Mouse (Mus musculus) bone marrow macrophage, adult 2 months (primary cell): Measurements from ENCODE around the gene Zdhhc20. TPM values are rescaled to one million over a fixed set of nuclear protein-coding genes. Genes with fewer than 3 reads are reported as not detected.
"Not testable (repeated sequence)": the region's sequence is repeated elsewhere in the genome, so short reads cannot be mapped to it uniquely, and the experiment has no call there.

Source experiments
- H3K27ac ChIP-seq: 2 replicates; pipeline ENCODE4 v1.5.1; 2012; ENCODE audit warnings: low read depth, low read length; ENCODE audit not compliant: insufficient read depth
- H3K4me1 ChIP-seq: 2 replicates; pipeline ENCODE4 v1.6.1; 2012; ENCODE audit warnings: low read length; ENCODE audit not compliant: control insufficient read depth, insufficient read depth
- H3K4me3 ChIP-seq: 2 replicates; pipeline ENCODE4 v1.5.1; 2012; ENCODE audit warnings: mild to moderate bottlenecking, low read length, moderate library complexity; ENCODE audit not compliant: insufficient read depth
- CTCF ChIP-seq: IDR thresholded peaks from 2 replicates; pipeline ENCODE4 v1.5.1; 2012; ENCODE audit warnings: low read depth, mild to moderate bottlenecking, low read length, moderate library complexity
- POLR2A ChIP-seq: IDR thresholded peaks from 2 replicates; pipeline ENCODE4 v1.6.1; 2012; ENCODE audit warnings: mild to moderate bottlenecking, low read depth, low read length, borderline replicate concordance
- polyA plus RNA-seq: library from polyadenylated mRNA; stranded (reverse); fragments of >200 nt; gene quantifications from 2 replicates; pipeline ENCODE4 v1.2.4, GENCODE M21; 2012; ENCODE audit not compliant: missing spikeins, insufficient read depth, insufficient read length

The Zdhhc20 gene
- polyA plus RNA-seq, 1 experiment = 58.7 TPM

DNA sequence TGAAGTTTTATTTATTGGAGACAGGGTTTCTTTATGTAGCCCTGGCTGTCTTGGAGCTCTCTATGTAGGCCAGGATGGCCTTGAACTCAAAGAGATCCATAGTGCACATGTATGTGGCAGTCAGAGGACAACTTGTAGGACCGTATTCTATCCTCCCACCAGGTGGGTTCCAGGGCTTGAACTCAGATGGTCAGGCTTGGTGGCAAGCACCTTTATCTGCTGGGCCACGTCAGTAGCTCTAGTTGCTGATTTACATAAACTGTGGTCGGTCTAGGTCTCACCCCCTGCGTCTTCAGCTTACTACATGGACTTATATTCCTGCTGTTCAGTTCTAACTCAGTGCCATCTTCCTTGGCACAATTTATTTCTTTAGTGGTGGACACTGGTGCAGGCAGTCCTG is 21.2 kb upstream of the Zdhhc20 start:
- peaks cover 20% of the 10 kb centered on the region for H3K4me1 ChIP-seq
- TF ChIP-seq POLR2A (no peak), CTCF (no peak)
- H3K27ac ChIP-seq = no peak overlapping the region
- no peak overlapping the region for H3K4me3 ChIP-seq

DNA sequence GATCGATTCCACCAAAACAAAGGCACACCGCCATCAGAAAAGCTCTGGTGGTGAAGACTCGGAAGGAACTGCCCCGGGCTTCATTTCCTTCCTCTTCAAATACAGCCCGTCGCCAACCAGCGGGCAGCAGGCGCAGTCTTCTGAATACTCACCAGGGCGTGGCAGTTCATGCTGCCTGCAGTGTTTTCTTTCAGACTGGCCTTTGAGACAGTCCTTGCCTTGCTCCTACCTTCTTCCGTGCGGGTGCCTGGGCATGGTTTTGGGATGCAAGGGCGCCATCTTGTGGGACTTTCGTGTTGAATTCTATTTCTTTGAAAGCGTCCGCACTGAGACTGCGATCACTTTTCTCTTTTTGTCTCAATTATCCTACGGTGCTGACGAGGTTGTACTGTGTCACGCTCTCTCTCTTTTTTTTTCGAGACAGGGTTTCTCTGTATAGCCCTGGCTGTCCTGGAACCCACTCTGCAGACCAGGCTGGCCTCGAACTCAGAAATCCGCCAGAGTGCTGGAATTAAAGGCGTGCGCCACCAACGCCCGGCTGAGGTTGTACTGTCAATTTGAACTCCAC is 20.5 kb upstream of the Zdhhc20 start:
- H3K4me1 ChIP-seq = peaks cover 20% of the 10 kb centered on the region
- H3K4me3 ChIP-seq = peak overlapping the region; percentile 40
- H3K27ac ChIP-seq = peak overlapping the region; percentile 77
- no peak for TF ChIP-seq POLR2A
- TF ChIP-seq CTCF = peak; percentile 70

DNA sequence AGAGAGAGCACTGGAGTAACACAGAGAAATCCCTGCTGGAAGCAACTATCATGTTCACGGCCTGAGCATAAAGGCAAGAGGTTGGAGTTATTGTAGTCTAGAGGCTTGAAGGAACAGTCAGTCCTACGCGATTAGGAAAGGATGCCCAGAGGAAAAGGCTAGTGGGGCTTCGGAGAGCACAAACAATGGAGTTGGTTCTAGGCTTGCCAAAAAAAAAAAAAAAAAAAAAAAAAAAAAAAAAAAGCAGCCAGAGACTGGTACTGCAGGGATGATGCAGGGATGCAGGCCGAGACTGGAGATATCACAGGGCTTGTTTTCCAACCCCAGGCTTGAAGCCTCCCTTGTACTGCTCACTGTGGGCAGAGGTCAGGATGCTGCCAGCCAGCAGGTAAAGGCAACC is 19.2 kb upstream of the Zdhhc20 start:
- Histone ChIP-seq H3K4me3 (no peak overlapping the region), H3K27ac (no peak overlapping the region), H3K4me1 (peaks cover 20% of the 10 kb centered on the region)
- TF ChIP-seq CTCF = no peak
- TF ChIP-seq POLR2A = no peak

DNA sequence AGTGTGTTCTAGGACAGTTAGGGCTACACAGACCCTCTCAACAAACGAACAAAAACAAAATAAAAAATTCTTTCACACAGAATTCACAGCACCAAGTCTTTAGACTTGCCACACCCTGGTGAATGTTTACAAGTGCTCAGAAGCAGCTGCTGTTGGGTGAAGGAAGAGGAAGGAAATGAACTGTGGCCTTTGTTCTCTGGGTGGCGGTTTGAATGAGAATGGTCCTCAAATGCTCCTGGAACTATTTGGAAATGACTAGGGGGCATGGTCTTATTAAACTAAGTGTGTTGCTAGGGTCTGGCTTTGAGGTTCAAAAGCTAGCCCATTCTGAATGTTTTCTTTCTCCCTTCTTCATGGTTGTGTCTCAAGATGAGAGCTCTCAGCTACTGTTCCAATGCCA is 18.4 kb upstream of the Zdhhc20 start:
- H3K4me1 ChIP-seq = peaks cover 20% of the 10 kb centered on the region
- peak overlapping the region; percentile 52 for H3K27ac ChIP-seq
- no peak for TF ChIP-seq POLR2A
- no peak for TF ChIP-seq CTCF
- H3K4me3 ChIP-seq = no peak overlapping the region

DNA sequence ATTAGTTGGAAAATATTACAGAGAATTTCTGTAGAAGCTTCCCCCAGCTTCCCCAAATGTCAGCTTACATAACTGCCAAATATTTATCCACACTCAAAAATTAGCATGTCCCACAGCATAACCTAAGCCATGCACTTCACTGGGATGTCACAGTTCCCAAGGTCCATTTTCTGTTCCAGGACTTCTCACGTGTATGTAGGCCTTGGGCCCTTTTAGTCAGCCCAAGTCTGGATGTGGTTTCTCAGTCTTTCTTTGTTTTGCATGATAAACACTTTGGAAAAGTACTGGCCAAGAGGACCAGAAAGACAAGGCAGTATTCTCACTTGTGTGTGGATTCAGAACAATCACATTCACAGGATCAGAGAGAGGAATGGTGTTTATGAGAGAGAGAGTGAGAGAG is 11.9 kb upstream of the Zdhhc20 start:
- Histone ChIP-seq H3K4me3 (no peak overlapping the region), H3K4me1 (no peaks in the 10 kb centered on the region), H3K27ac (no peak overlapping the region)
- TF ChIP-seq POLR2A (no peak), CTCF (no peak)

DNA sequence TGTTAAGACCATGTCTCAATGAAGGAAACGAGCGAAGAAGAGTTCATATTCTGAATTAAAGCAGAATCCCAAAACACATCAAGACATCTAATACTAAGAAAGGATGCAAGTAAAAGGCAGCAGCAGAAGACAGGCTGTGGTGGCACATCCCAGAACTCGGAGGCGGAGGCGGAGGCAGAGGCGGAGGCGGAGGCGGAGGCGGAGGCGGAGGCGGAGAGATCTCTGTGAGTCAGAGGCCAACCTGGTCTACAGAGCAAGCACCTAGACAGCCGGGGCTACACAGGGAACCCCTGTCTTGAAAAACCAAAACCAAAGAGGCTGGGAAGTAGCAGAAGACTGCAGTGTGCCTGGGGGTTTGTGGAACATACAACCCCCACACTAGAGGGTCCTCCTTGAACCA is 6.8 kb upstream of the Zdhhc20 start:
- TF ChIP-seq POLR2A = no peak
- TF ChIP-seq CTCF = no peak
- H3K4me1 ChIP-seq = peaks cover 2% of the 10 kb centered on the region; the same call in 1 of the 2 replicates

DNA sequence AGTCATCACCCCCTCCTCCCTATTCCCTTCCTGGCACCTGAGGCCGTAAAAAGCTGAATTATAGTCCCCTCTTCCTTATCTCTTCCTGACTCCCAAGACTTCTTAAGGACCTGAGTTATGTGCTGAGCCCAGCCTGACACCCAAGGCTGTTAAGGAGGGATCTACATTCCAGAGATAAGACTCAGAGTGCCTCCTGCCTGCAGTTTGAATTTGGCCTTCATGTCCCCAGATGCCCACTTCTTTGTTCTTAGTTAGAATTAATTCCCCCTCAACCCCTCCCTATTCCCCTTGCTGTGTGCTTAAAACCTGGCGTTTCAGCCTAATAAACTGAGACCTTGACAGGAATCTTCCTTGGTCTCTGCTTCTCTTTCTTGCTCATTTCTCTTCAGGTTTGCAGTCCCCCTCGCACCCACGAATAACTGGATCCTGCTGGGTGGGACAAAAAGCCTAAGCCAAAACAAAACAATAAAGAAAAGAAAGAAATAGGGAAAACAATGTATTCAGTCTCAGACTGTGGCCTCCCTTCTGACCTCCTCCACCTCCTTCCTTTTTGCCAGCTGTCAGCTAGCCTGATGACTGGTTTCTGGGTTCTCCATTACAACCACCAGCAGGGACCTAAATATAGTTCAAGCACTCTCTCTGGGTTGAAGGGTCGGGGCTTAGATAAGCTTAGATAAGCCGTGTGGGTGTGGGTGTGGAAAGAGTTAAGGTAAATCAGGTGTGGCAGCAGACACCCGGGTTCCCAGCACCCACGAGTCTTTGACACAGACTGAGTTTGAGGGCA is 6.2 kb upstream of the Zdhhc20 start:
- H3K27ac ChIP-seq, H3K4me1 ChIP-seq, H3K4me3 ChIP-seq: not testable (repeated sequence)

More for the DNA sequence above, 6.8 kb upstream of the Zdhhc20 start:
- no peak overlapping the region for H3K27ac ChIP-seq
- H3K4me3 ChIP-seq = no peak overlapping the region

DNA sequence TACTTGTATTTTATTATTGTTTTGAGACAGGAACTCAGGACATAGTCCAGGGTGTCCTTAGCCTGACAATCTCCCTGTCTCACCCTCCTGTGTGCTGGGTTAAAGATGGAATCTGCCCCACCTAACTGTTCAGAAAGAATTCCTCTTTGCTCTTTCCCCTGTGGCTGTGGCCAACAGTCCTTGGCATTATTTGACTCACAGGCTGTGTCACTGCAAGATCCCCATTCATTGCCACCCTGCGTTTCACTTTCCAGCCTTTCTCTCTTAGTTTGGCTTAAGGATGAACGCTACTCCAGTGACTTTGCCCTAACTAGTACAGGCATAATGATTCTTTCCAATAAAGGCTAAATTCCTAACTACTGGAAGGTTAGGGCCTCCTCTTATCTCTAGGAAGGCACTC is 4.3 kb upstream of the Zdhhc20 start:
- no peak overlapping the region for H3K4me3 ChIP-seq
- no peak overlapping the region for H3K27ac ChIP-seq
- peaks cover 2% of the 10 kb centered on the region; the same call in 1 of the 2 replicates for H3K4me1 ChIP-seq
- no peak for TF ChIP-seq POLR2A
- no peak for TF ChIP-seq CTCF

DNA sequence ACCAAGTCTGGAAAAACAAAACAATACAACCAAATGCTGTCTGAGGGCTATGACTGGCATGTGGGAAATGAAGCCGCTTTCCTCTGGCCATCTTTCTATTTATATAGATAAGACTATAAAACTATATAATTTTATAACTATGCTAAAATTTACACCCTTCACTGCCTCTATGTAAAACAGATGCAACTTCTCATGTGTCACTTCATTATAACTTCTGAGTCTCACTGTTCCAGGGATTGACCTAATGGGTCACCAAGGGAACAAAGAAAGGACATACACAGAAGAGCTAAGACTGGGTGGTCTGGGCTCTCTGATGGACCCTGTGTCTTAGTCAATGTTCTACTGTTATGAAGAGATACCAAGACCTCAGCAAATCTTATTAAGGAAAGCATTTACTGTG is 2.9 kb upstream of the Zdhhc20 start:
- Histone ChIP-seq H3K4me3 (no peak overlapping the region), H3K27ac (no peak overlapping the region), H3K4me1 (peaks cover 8% of the 10 kb centered on the region; the same call in 1 of the 2 replicates)
- TF ChIP-seq POLR2A (no peak), CTCF (no peak)

DNA sequence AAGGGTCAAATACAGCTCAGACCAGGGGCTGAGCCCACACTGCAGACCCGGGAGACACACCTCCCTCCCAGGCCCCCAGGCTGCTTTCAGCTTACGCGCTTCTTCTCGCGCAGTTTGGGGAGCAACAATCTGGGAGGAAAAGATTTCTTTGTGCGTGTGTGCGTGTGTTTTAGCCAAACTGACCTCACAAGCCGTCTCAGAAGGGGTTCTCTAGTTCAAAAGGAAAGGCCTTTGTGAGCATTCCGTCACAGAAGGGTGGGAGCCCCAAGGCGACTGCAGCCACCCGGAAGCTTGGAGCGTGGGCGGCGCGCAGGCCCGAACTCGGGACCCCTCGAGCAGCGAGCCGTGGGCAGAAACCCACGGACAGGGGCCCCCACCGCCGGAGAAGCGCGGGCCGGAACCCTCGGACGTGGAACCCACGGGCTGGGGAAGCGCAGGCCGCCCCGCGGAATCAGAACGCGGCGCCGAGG is 500 bp downstream of the Zdhhc20 start:
- Histone ChIP-seq H3K27ac (peak overlapping the region; percentile 77), H3K4me1 (peaks cover 14% of the 10 kb centered on the region), H3K4me3 (peak overlapping the region; percentile 100)
- TF ChIP-seq CTCF = no peak
- TF ChIP-seq POLR2A = no peak

DNA sequence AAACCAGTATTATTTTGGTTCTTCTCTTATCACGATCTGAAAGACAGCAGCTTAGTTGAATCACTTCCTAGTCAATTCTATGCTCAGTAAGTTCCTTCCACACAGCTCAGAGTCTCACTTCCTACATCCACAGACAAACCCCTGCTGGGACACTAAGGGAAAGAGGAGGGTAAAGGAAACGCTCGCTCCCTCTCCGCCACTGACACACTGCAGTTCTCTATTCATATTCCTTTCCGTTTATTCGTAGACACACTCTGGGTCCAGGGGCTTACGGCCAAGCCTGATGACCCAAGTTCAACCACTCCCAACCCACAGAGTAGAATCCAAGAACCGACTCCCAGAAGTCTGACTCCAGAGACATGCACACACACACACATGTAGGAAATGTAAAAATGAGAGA is 2.9 kb downstream of the Zdhhc20 start:
- peak overlapping the region; percentile 32 for H3K4me3 ChIP-seq
- H3K27ac ChIP-seq = peak overlapping the region; percentile 53
- no peak for TF ChIP-seq CTCF
- no peak for TF ChIP-seq POLR2A
- peaks cover 23% of the 10 kb centered on the region for H3K4me1 ChIP-seq
